In the genomic region with DNA sequence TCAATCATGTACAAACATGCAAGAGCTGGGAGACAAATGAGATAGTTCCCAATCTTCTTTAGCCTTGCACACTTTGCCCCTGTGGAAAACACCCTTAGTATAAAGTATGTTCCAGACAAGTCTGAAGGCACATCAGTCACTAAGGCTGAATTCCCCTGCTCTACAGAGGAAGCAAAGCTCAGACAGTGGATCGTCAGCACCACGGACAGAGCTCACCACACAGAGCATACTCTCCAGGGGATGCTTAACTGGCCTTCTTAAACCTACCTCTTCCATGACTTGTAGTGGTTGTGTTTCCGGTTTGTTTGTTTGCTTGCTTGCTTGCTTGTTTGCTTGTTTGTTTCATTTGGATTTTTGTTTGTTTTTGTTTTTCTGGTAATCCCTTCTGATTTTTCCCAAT, we compare ENCODE assay signal across 8 mouse cellular contexts. TPM values are rescaled to one million over a fixed set of nuclear protein-coding genes. Genes with fewer than 3 reads are reported as not detected.
DNase-seq lines count a peak whose midpoint lies in the region; ATAC-seq and TF ChIP-seq lines count a peak whose summit lies in the region.

No protein-coding gene starts in this region.

- no peak overlapping the region for H3K9ac ChIP-seq in hindbrain, embryonic 16.5 days (ENCODE audit: low read depth, low read length)
- no peak overlapping the region for H3K9ac ChIP-seq in kidney, embryonic 15.5 days

- ATAC-seq in hindbrain, embryonic 16.5 days, result no peak
- peak; percentile 86 for ATAC-seq in kidney, embryonic 15.5 days (replicated peaks; ENCODE audit: low FRiP score)

- H3K9me3 ChIP-seq in hindbrain, embryonic 10.5 days, result no peaks in the 10 kb centered on the region
- no peaks in the 10 kb centered on the region for H3K9me3 ChIP-seq in hindbrain, embryonic 16.5 days (ENCODE audit: control insufficient read depth, low read length)
- H3K9me3 ChIP-seq in kidney, embryonic 15.5 days (replicated peaks), result no peaks in the 10 kb centered on the region

- H3K4me2 ChIP-seq in hindbrain, embryonic 16.5 days (ENCODE audit: low read length), result no peak overlapping the region
- no peak overlapping the region for H3K4me2 ChIP-seq in kidney, embryonic 15.5 days

- H3K36me3 ChIP-seq in hindbrain, embryonic 10.5 days, result no peaks in the 10 kb centered on the region
- no peaks in the 10 kb centered on the region for H3K36me3 ChIP-seq in hindbrain, embryonic 16.5 days (ENCODE audit: control insufficient read depth, insufficient read depth, low read length)
- H3K36me3 ChIP-seq in kidney, embryonic 15.5 days, result no peaks in the 10 kb centered on the region

- 17% methylated on average over 3 of the region's 3 CpGs for WGBS in hindbrain, embryonic 10.5 days
- WGBS in hindbrain, embryonic 16.5 days, result 23% methylated on average over 3 of the region's 3 CpGs
- WGBS in kidney, embryonic 15.5 days, result 16% methylated on average over 3 of the region's 3 CpGs

- DNase-seq in hindbrain, embryonic 10.5 days (ENCODE audit: low spot score), result peak; percentile 45
- DNase-seq in urinary bladder, postnatal 14 days (ENCODE audit: low spot score), result peak; percentile 8
- no peak for DNase-seq in urinary bladder, postnatal 36 days (ENCODE audit: low spot score in 2 of 2)
- DNase-seq in thymus, postnatal 25 days, result no peak
- DNase-seq in right cerebral cortex, adult 18-20 months, result no peak
- DNase-seq in gastrocnemius, adult 2 months, result no peak

- TF ChIP-seq CTCF in gastrocnemius, adult 2 months (IDR thresholded peaks at IDR 0.05), result no peak

- H3K27me3 ChIP-seq in hindbrain, embryonic 10.5 days (ENCODE audit: insufficient read depth, poor library complexity, severe bottlenecking), result no peaks in the 10 kb centered on the region
- no peaks in the 10 kb centered on the region; the same call in 1 of the 2 replicates for H3K27me3 ChIP-seq in hindbrain, embryonic 16.5 days (replicated peaks; ENCODE audit: control insufficient read depth, insufficient read depth, low read length)
- no peaks in the 10 kb centered on the region for H3K27me3 ChIP-seq in kidney, embryonic 15.5 days

- intact Hi-C loops in gastrocnemius, adult 2 months (cut with DNase I), result no loop called here

- H3K4me3 ChIP-seq in hindbrain, embryonic 10.5 days, result no peak overlapping the region
- no peak overlapping the region for H3K4me3 ChIP-seq in hindbrain, embryonic 16.5 days (ENCODE audit: low read length)
- H3K4me3 ChIP-seq in kidney, embryonic 15.5 days (replicated peaks), result no peak overlapping the region
- no peak overlapping the region for H3K4me3 ChIP-seq in gastrocnemius, adult 2 months

- no peak overlapping the region for H3K27ac ChIP-seq in hindbrain, embryonic 10.5 days
- H3K27ac ChIP-seq in hindbrain, embryonic 16.5 days (ENCODE audit: low read depth, low read length), result no peak overlapping the region
- no peak overlapping the region for H3K27ac ChIP-seq in kidney, embryonic 15.5 days
- H3K27ac ChIP-seq in gastrocnemius, adult 2 months, result no peak overlapping the region

- no peaks in the 10 kb centered on the region for H3K4me1 ChIP-seq in hindbrain, embryonic 10.5 days (replicated peaks)
- H3K4me1 ChIP-seq in hindbrain, embryonic 16.5 days (ENCODE audit: control insufficient read depth, insufficient read depth, low read depth, low read length), result no peaks in the 10 kb centered on the region
- no peaks in the 10 kb centered on the region for H3K4me1 ChIP-seq in kidney, embryonic 15.5 days

RNA-seq across cellular contexts. Expression of gene Pcsk2, which starts 9.5 kb away (rescaled TPM):
- 2.3 and 2.4 TPM in 2 replicates for polyA plus RNA-seq in hindbrain, embryonic 10.5 days (2016; fragmentation: Nextera tagmentation; extraction: Ambion mirVana)
- polyA plus RNA-seq in hindbrain, embryonic 16.5 days (2015; fragmentation: Nextera tagmentation; extraction: Ambion mirVana), result 23.4 and 25.1 TPM in 2 replicates
- 1.6 and 1.9 TPM in 2 replicates for polyA plus RNA-seq in kidney, embryonic 15.5 days (2015; fragmentation: Nextera tagmentation; extraction: Ambion mirVana)
- total RNA-seq in gastrocnemius, adult 2 months (2021), result not detected

Comparison
In these comparisons a context has a peak if more than half of its experiments do, and no peak if none do; other contexts are left out.
1. DNase-seq: peak in hindbrain, embryonic 10.5 days (single experiment) and urinary bladder, postnatal 14 days (single experiment); none in urinary bladder, postnatal 36 days (0 of 2), thymus, postnatal 25 days (single experiment), right cerebral cortex, adult 18-20 months (single experiment) and gastrocnemius, adult 2 months (single experiment).